Mouse (Mus musculus) heart, embryonic 15.5 days (tissue): ENCODE measurements at regions not wholly inside any gene's neighbourhood (a gene's known extent, or its start where the extent isn't known, plus 50 kb on each side); places are given as distances from the start of the nearest gene placed in this dataset.
A peak's percentile ranks its signal among the peaks of the same experiment; 100 is the strongest.
"Not testable (repeated sequence)": the region's sequence is repeated elsewhere in the genome, so short reads cannot be mapped to it uniquely, and the experiment has no call there.

Experiments used
- ATAC-seq: fragments of 200-750 bp; cut with Nextera tagmentation; replicated peaks from 2 replicates; pipeline ENCODE4 v1.8.0; 2017; ENCODE audit warnings: low read depth, moderate TSS enrichment; ENCODE audit not compliant: insufficient number of reproducible peaks, insufficient read depth, low FRiP score
- H3K27ac ChIP-seq: fragments of 300-500 bp; sonication (generic); 2 replicates; pipeline ENCODE4 v1.5.1; 2015; ENCODE audit warnings: mild to moderate bottlenecking, inconsistent platforms
- H3K27me3 ChIP-seq: fragments of 300-500 bp; sonication (generic); 2 replicates; pipeline ENCODE4 v1.6.1; 2015; ENCODE audit warnings: inconsistent platforms
- H3K36me3 ChIP-seq: fragments of 300-500 bp; sonication (generic); 2 replicates; pipeline ENCODE4 v1.6.1; 2015; ENCODE audit warnings: mild to moderate bottlenecking, inconsistent platforms
- H3K4me1 ChIP-seq: fragments of 300-500 bp; sonication (generic); replicated peaks from 2 replicates; pipeline ENCODE4 v1.6.1; 2015; ENCODE audit warnings: inconsistent platforms
- H3K4me2 ChIP-seq: fragments of 300-500 bp; sonication (generic); 2 replicates; pipeline ENCODE4 v1.6.1; 2015; ENCODE audit warnings: inconsistent platforms, mild to moderate bottlenecking, moderate library complexity
- H3K4me3 ChIP-seq: fragments of 300-500 bp; sonication (generic); 2 replicates; pipeline ENCODE4 v1.5.1; 2015; ENCODE audit warnings: mild to moderate bottlenecking, inconsistent platforms
- H3K9ac ChIP-seq: fragments of 300-500 bp; sonication (generic); 2 replicates; pipeline ENCODE4 v1.6.1; 2015; ENCODE audit warnings: mild to moderate bottlenecking, inconsistent platforms
- H3K9me3 ChIP-seq: fragments of 300-500 bp; sonication (generic); replicated peaks from 2 replicates; pipeline ENCODE4 v1.6.1; 2016; ENCODE audit warnings: inconsistent platforms
- WGBS: fragments of 180-500 bp; shearing (Covaris S2); methylation state at CpG from one replicate; pipeline ENCODE4 v1.1.7; 2015; ENCODE audit warnings: mixed read lengths; 5-methylcytosine and 5-hydroxymethylcytosine counted together

GRCm38 (mm10) chr8:113489436-113490107 lies 145.8 kb upstream of the Mon1b start:
- H3K9me3 ChIP-seq: no peaks in the 10 kb centered on the region
- H3K9ac ChIP-seq: no peak overlapping the region
- H3K27me3 ChIP-seq: no peaks in the 10 kb centered on the region
- H3K27ac ChIP-seq: no peak overlapping the region
- ATAC-seq: no peak
- H3K4me2 ChIP-seq: no peak overlapping the region
- H3K36me3 ChIP-seq: no peaks in the 10 kb centered on the region
- 77% methylated on average over 2 of the region's 2 CpGs for whole genome bisulfite sequencing
- H3K4me1 ChIP-seq: no peaks in the 10 kb centered on the region
- no peak overlapping the region for H3K4me3 ChIP-seq

- no peak overlapping the region for H3K4me3 ChIP-seq
- whole genome bisulfite sequencing: 72% methylated on average over 3 of the region's 3 CpGs
Observed at GRCm38 (mm10) chr8:113490891-113491290, 144.5 kb upstream of the Mon1b start.

GRCm38 (mm10) chr8:113496896-113497295 lies 138.5 kb upstream of the Mon1b start:
- Histone ChIP-seq H3K36me3 (no peaks in the 10 kb centered on the region), H3K4me3 (no peak overlapping the region), H3K4me1 (no peaks in the 10 kb centered on the region), H3K4me2 (no peak overlapping the region), H3K27me3 (no peaks in the 10 kb centered on the region), H3K9ac (no peak overlapping the region), H3K9me3 (no peaks in the 10 kb centered on the region), H3K27ac (no peak overlapping the region)
- 0 out of 2 replicates have a peak, but pooled peaks have one; percentile 35 for ATAC-seq
- WGBS: 38% methylated on average over 12 of the region's 12 CpGs

More at GRCm38 (mm10) chr8:113490891-113491290, 144.5 kb upstream of the Mon1b start:
- H3K36me3 ChIP-seq: no peaks in the 10 kb centered on the region
- no peaks in the 10 kb centered on the region for H3K9me3 ChIP-seq
- no peak overlapping the region for H3K9ac ChIP-seq
- H3K4me1 ChIP-seq: no peaks in the 10 kb centered on the region
- no peak for ATAC-seq
- no peak overlapping the region for H3K4me2 ChIP-seq
- H3K27ac ChIP-seq: no peak overlapping the region
- H3K27me3 ChIP-seq: no peaks in the 10 kb centered on the region

GRCm38 (mm10) chr8:113502671-113503070 lies 132.7 kb upstream of the Mon1b start:
- no peak for ATAC-seq
- no peak overlapping the region for H3K4me3 ChIP-seq
- H3K9ac ChIP-seq: no peak overlapping the region
- no peaks in the 10 kb centered on the region for H3K27me3 ChIP-seq
- H3K36me3 ChIP-seq: no peaks in the 10 kb centered on the region
- no peaks in the 10 kb centered on the region for H3K9me3 ChIP-seq
- no peak overlapping the region for H3K4me2 ChIP-seq
- 63% methylated on average over 4 of the region's 4 CpGs for WGBS
- H3K27ac ChIP-seq: no peak overlapping the region
- H3K4me1 ChIP-seq: no peaks in the 10 kb centered on the region

- H3K9ac ChIP-seq: no peak overlapping the region
- H3K9me3 ChIP-seq: no peaks in the 10 kb centered on the region
- H3K27me3 ChIP-seq: no peaks in the 10 kb centered on the region
- 91% methylated on average over 4 of the region's 4 CpGs for WGBS
- H3K4me3 ChIP-seq: no peak overlapping the region
- H3K27ac ChIP-seq: no peak overlapping the region
- H3K4me1 ChIP-seq: no peaks in the 10 kb centered on the region
- H3K36me3 ChIP-seq: no peaks in the 10 kb centered on the region
- no peak for ATAC-seq
- H3K4me2 ChIP-seq: no peak overlapping the region
Observed at GRCm38 (mm10) chr8:113512856-113513255, 122.5 kb upstream of the Mon1b start.

GRCm38 (mm10) chr8:113513886-113514730 lies 121.3 kb upstream of the Mon1b start:
- Histone ChIP-seq H3K4me1 (no peaks in the 10 kb centered on the region), H3K4me3 (no peak overlapping the region), H3K4me2 (no peak overlapping the region), H3K27ac (no peak overlapping the region), H3K9me3 (no peaks in the 10 kb centered on the region), H3K9ac (no peak overlapping the region), H3K27me3 (no peaks in the 10 kb centered on the region), H3K36me3 (no peaks in the 10 kb centered on the region)
- no peak for ATAC-seq
- 50% methylated on average over 14 of the region's 14 CpGs for WGBS

- H3K4me2 ChIP-seq, H3K27ac ChIP-seq, ATAC-seq, H3K9me3 ChIP-seq, H3K4me3 ChIP-seq, H3K27me3 ChIP-seq, H3K36me3 ChIP-seq, H3K9ac ChIP-seq, H3K4me1 ChIP-seq: not testable (repeated sequence)
- 77% methylated on average over 4 of the region's 4 CpGs for WGBS
Observed at GRCm38 (mm10) chr8:113514731-113515375, 120.5 kb upstream of the Mon1b start.

- ATAC-seq: no peak
Observed at GRCm38 (mm10) chr8:113516176-113516575, 119.2 kb upstream of the Mon1b start.

GRCm38 (mm10) chr8:113517912-113518311 lies 117.5 kb upstream of the Mon1b start:
- Histone ChIP-seq H3K27ac (no peak overlapping the region), H3K9ac (no peak overlapping the region), H3K27me3 (no peaks in the 10 kb centered on the region), H3K4me2 (no peak overlapping the region), H3K4me3 (no peak overlapping the region), H3K9me3 (no peaks in the 10 kb centered on the region), H3K4me1 (no peaks in the 10 kb centered on the region), H3K36me3 (no peaks in the 10 kb centered on the region)
- ATAC-seq: no peak
- 52% methylated on average over 1 of the region's 1 CpGs for WGBS

More at GRCm38 (mm10) chr8:113516176-113516575, 119.2 kb upstream of the Mon1b start:
- Histone ChIP-seq H3K27ac (no peak overlapping the region), H3K9me3 (no peaks in the 10 kb centered on the region), H3K9ac (no peak overlapping the region), H3K4me1 (no peaks in the 10 kb centered on the region), H3K4me3 (no peak overlapping the region), H3K27me3 (no peaks in the 10 kb centered on the region), H3K4me2 (no peak overlapping the region), H3K36me3 (no peaks in the 10 kb centered on the region)
- 79% methylated on average over 7 of the region's 7 CpGs for WGBS

GRCm38 (mm10) chr8:113523561-113523960 lies 111.8 kb upstream of the Mon1b start:
- H3K4me2 ChIP-seq: no peak overlapping the region

GRCm38 (mm10) chr8:113531116-113531665 lies 104.2 kb upstream of the Mon1b start:
- Histone ChIP-seq H3K9ac (no peak overlapping the region), H3K36me3 (no peaks in the 10 kb centered on the region), H3K27me3 (no peaks in the 10 kb centered on the region), H3K27ac (no peak overlapping the region), H3K9me3 (no peaks in the 10 kb centered on the region), H3K4me1 (no peaks in the 10 kb centered on the region), H3K4me3 (no peak overlapping the region), H3K4me2 (peak overlapping the region; percentile 29; the same call in 1 of the 2 replicates)
- 49% methylated on average over 10 of the region's 10 CpGs for WGBS
- 0 out of 2 replicates have a peak, but pooled peaks have one; percentile 47 for ATAC-seq

More at GRCm38 (mm10) chr8:113523561-113523960, 111.8 kb upstream of the Mon1b start:
- H3K9ac ChIP-seq: no peak overlapping the region
- H3K4me1 ChIP-seq: no peaks in the 10 kb centered on the region
- ATAC-seq: no peak
- H3K27me3 ChIP-seq: no peaks in the 10 kb centered on the region
- H3K4me3 ChIP-seq: no peak overlapping the region
- H3K9me3 ChIP-seq: no peaks in the 10 kb centered on the region
- H3K36me3 ChIP-seq: no peaks in the 10 kb centered on the region
- 32% methylated on average over 1 of the region's 1 CpGs for WGBS
- H3K27ac ChIP-seq: no peak overlapping the region
